Mouse (Mus musculus): ENCODE results near the gene Folr1.

The Folr1 gene

DNA sequence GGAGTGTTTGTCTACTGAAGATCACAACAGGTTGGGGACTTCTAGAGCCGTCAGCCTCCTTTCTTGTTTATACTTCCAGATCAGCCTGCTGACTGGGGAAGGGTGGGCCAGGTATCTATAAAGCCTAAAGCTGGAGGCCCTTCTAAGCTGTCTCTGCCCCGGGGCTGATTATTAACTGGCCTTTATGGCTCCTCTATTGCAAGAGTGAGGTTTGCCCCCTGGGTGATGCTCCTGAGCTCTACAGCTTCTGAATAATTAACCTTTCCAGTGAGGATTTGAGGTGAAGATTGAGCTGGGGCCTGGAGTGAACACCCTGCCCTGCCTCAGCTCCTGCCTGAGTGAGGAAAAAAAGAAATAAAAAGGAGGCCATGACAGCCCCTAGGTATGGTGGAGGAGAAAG is at the start of gene Folr1:
Gene Folr1 (minus strand): TSS at position 160 of the 400 bp plus-strand sequence.
- DNase-seq, result no peak

DNA sequence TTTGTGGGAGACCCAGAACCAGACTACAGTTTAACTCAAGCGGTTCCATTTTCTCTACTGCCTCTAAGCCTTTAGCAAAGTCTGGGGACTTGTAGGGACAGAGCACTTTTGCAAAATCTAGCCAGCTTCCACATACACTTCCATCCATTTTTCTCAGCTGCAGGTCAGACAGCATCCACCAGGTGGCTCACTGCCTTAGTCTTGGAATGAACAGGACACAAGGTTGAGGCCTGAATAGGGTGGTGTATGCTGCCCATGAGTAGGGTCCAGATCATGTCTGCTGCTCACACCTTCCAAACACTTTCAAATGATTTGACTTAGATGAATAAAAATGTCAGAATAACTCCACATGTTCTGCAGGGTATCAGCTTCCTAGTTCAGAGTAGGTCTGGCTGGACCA is 47.5 kb upstream of the Folr1 start:
- DNase-seq, result peak; percentile 66 to 76

DNA sequence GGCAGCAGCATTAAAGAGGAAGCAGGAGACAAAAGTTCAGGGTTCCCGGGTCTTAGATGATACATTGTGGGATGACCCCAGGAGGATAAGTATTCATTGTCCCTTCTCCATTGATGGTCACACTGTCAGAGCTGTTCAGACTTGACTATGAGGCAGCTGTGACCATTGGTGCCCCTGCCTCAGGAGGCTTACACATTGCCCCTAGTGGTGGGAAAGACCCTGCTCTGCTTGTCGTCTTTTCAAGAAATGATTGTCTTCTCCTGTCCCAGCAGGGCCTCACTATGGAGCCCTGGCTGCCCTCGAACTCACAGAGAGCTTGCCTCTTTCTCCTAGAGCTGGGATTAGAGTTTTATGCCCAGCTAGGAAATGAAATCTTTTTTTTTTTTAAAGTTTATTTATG is 41.4 kb upstream of the Folr1 start:
- no peak for DNase-seq

DNA sequence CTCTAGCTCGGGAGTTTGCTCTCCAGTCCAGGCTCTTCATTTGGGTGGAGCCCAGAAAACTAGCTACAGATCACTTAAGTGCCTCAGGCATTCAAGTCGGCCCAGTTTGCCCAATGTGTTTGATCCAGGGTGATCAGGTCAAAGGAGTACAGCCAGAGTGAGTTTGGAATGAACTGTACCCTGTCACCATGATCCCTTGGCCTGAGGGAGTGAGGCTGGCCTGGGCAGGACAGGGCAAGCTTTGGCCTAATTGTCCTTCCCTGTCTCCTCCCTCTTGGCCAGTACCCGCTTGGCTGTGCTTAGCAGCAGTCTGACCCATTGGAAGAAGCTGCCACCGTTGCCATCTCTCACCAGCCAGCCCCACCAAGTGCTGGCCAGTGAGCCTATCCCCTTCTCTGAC is 39.5 kb upstream of the Folr1 start:
- DNase-seq, result no peak

DNA sequence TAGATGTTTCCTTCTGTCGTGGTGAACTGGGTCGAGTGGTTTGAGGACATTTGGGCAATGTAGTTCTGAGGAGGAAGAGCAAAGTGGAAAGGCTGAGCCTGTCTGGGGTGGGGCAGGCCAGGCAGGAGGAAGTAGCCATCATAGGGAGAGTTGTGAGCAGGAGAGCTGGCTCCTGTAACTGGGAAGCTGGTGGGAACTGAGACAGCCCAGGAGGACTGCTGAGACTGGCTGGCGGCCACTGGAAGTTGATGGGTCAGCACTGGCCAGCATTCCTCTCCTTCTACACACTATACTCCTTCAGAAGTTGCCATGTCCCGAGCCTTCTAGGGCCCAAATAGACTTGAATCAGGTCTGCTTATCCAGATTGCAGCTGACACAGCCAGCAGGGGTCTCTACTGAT is 37.8 kb upstream of the Folr1 start:
- DNase-seq, result no peak

DNA sequence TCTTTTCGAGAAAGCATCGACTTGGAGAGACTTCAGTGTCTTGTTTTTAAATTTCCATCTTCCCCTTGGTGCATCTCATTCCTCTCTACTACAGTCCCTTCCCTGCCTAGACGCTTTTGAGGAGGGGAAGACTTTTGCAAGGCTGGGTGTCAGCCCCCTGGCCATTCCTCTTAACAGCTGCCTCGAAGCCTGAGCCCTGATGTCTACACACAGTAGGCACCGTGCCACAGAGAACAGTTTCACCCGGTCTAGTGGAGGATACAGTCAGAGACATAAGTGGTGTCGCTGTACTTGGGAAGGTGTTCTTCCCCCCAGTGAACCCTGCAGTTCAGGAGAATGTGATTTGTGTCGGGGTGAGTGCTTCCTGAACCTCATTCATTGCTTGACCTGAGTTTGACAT is 36.1 kb upstream of the Folr1 start:
- no peak for DNase-seq

DNA sequence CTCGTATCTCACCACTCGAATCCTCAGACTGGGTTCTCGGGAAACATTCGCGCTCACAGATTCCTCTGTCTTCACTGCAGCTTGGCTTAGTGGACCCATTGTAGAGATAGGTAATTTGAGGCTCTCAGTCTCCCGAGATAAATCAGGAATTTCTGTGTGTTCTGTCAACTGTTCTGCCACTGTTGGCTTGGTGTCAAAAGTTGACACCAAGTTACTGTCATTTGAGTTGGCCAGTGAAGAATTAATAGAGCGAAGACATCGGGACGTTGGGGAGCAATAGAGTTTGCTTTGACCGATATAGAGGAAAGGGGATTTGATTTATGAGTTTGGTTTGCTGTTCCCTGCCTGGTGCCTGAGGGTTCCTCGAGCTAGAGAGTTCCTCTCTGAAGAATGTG is 35.7 kb upstream of the Folr1 start, which contains the start of gene Tomt:
Gene Tomt (minus strand): TSS at position 73 of the 395 bp plus-strand sequence.
- DNase-seq, result no peak

DNA sequence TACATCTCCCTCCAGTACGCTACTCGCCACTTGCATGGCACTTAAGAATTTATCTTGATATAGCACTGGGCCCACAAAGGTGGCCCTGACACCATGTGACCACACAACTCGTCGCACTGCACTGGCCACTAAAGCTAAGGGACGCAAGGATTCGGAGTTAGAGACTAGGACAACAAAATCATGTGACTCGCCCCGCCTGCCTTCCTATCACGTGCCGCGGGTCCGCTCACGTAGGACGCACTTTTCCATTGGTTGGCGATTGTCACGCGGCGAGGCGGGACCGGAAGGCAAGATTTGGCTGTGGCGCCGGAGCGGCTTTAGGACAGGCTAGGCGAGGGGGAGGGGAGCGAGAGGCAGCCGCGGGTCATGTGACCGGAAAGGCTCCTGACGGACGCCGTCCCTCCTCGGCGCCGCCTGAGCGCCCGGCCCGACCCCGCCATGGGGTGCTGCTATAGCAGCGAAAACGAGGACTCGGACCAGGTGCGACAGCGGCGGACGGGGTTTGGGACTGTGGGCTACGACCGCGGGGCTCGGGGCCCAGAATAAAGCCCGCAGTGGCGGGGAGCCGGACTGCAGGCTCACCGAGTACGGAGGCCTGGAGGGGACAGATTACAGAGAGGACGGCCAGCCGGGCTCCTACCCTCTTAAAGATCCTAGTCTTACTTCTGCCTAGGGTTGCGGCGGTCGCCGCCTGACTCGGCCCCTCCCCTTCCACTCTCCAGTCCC is 35.1 kb upstream of the Folr1 start, which contains the start of gene Lamtor1:
Gene Lamtor1 (plus strand): TSS at position 344 of the 726 bp plus-strand sequence.
- peak; percentile 99 to 100 for DNase-seq

DNA sequence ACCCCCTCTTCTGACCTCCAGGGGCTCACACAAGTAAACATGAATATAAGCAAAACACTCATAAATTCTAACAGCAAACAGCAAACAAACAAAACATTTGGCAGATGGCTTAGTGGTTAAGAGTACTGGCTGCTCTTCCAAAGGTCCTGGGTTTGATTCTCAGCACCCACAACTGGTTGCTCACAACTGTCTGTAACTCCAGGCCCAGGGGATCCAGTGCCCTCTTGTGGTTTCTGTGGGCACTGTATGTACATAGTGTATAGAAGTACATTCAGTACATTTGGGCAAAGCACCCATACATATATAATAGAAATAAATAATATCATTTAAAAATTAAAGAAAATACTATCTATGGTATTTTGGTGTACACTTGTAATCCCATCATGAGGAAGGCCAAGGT is 32.3 kb upstream of the Folr1 start:
- DNase-seq, result no peak

DNA sequence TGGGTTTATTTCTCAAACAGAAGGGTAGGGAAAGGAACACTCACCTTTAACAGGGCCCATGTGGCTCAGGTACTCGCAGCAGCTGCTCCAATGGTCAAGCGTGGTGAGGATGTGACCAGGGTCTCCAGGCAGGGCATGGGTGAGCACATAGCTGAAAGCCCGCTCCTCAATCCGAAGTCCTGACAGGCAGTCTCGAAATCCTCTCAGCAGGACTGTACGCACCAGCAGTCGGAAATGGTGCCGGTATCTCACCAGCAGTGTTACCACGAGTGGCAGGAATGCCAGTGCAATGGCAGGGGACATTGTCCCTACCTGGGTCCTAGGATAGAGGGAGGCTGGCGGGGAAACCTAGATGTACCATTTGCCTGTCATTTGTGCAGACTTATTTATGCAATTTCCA is 31.4 kb upstream of the Folr1 start:
- no peak for DNase-seq

DNA sequence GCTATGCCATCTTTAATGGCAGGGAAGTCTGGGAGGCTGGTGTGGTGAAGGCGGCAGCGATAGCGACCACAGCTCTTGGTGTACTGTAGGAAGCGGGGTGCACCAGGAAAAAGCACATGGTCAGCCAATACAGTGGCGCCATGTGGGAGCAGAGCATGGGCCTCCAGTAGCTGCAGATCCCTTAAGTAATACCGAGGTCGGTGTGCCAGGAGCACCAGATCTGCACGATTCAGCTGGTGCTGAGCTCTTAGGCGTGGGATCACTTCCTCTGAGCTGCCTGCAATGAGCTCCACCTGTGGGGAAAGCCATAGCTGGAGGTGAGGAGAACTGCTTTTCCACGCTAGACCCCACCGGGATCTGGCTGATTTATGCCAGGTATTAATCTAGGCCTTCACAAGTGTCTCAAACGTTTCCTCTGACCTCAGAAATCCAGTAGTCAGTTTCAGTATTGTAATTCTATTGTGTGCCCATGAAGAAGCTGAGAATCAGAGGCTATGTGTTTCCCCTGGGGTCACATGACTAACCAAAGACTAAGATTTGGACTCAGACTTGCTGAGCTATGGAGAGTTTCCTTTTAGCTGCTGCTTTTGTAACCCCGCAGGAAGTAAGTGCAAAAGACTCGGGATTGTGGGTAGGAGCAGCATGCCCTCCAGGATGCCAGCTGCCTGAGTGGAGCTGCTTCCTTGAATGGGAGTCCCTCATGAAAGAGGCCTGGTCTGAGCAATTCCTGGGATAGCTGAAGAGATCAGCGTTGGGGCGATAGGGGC is 29.9 kb upstream of the Folr1 start:
- DNase-seq, result no peak

DNA sequence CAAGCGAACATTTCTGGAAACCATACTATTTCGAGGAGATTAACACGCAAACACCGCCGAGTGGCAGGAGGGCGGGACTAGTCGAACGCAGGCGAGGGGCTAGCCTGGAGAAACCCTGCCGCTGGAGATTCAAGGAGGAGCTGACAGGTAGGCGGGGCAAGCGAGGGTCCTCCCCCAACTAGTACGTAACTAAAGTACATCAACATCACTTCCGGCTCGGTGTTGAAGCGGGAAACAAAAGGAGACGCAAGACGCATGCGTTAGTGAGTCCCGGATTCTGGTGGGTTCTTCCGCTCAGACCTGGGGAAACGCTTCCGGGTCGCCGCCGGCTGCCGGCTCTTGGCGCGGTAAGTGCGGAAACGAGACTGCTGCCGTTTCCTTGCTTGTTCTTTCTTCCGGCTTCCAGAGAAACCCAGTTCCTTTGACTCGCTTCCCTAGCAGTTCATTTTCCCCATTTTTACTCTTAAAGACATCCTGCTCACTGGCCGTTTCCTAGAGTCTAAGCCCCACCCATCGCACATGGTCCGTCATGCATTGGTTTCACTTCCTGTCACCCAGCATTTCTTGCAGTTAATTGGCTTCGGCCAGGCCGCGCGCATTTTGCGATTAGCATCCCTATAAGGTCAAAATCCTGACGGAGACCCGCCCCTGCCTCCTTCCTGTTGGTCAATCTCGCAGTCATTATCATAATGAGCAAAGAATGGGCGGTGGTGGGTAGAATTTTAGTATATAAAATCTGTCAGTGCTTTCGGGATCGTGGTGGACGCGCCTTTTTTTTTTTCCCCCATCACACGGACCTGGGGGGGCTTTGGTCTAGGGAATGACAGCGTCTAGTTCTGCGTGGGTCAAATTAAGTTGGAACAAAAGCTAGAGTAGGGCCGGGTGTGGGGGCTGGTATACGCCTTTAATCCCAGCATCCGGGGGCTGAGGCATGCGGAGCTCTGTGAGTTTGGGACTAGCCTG is 25.8 kb upstream of the Folr1 start:
- DNase-seq, result peak; percentile 95 to 99

DNA sequence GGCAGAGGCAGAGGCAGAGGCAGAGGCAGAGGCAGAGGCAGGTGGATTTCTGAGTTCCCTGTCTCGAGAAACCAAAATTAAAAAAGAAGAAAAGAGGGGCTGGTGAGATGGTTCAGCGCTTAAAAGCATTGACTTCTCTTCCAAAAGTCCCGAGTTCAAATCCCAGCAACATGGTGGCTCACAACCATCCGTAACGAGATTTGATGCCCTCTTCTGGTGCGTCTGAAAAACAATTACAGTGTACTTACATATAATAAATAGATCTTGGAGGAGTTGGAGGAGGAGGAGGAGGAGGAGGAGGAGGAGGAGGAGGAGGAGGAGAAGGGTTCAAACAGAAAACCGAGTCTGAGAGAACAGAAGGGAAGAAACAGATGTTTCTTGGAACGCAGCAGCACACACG is 25.1 kb upstream of the Folr1 start:
- no peak for DNase-seq

DNA sequence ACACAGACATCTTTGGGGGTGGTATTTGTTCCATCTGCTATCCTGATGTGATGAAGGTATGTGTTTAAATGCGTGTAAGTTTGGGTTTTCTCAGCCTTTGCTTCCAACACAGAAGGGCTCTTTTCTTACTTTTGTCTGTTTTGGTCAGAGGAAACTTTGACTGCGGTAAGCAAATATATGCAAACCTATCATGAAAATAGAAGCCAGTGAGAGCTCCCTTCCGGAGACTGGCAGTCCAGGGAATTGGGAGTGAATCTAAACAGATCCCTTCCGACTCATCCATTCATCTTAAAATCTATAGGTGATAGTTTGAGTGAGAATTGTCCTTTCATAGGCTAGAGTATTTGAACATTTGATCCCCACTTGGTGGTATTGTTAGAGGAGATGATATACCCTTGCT is 17.9 kb upstream of the Folr1 start:
- DNase-seq, result no peak

DNA sequence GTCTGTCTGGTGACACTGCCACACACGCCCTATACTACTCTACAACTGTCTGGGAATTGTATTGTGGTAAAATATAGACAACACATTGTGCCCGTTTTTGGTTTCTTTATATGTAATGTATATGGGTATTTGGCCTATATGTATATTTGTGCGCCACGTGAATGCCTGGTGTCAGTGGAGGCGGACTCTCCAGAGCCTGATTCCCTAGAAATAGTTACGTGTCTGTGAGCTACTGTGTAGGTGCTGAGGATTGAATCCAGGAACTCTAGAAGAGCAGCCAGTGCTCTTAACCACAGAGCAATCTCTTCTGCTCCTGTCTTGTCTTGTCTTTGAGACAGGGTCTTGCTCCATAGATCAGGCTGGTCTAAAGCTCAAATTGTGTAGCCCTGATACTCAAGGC is 15.7 kb upstream of the Folr1 start:
- DNase-seq, result no peak

DNA sequence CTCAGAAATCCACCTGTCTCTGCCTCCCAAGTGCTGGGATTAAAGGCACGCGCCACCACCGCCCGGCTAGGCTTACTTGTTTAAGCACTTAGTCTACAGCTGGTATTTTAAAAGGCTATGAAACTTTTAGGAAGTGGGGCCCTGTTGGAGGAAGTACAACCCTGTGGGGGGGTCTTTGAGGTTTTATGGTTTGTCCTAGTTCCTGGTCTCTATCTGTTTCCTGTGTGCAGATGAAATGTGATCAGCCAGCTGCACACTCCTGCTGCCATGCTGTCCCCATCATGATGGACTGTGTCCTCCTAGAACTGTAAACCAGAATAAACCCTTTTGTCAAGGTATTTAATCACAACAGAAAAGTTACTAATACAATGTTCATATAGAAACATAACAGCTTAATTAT is 13.6 kb upstream of the Folr1 start:
- DNase-seq, result no peak

DNA sequence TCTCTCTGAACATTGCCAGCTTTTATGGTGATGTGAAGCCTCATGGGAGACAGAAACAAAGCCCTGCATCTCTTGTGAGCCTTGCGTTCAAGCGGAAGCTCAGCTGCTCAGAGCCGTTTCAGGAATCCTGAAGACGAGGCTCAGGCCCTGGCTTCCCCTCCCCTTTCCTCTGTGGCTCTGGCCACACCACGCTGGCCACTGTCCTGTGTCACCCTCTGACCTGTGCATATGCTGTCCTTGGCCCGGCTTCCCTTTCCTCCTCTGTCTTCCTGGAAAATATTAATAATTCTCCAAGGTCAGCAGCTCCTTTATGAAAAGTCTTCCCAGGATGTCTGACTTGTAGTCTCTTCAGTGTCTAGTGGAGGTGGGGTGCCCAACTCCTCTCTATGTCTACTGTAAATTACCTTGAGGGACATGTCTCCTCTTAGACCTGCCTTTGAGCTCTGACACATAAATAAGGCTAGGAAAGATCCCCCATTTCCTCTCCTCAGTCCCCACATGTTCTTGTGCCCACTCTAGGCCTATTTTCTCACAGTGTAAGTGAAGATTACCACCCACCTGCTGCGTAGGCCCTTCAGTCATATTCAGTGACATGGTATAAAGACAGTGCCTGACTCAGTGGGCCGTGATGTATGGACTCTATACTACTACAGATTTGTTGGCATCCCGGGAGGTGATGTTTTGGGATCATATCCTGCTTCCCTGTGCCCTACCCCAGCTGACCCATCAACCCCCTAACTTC is 12.0 kb upstream of the Folr1 start:
- DNase-seq, result no peak

DNA sequence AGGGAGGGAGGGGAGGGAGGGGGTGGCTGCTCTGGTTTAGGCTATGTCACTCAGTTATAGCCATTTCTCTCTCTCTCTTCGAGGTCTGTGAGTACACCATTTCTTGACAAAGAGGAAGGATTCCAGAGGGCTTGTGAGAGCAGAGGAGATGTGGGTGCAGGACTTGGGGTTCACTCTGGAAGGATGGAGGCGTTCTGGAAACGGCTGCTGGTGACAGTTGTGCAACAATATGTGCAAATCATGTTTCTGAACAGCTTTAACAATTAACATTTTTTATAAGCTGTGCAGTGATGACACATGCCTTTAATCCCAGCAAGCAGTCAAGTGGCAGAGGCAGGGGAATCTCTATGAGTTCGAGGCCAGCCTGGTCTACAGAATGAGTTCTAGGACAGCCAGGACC is 10.3 kb upstream of the Folr1 start:
- no peak for DNase-seq

DNA sequence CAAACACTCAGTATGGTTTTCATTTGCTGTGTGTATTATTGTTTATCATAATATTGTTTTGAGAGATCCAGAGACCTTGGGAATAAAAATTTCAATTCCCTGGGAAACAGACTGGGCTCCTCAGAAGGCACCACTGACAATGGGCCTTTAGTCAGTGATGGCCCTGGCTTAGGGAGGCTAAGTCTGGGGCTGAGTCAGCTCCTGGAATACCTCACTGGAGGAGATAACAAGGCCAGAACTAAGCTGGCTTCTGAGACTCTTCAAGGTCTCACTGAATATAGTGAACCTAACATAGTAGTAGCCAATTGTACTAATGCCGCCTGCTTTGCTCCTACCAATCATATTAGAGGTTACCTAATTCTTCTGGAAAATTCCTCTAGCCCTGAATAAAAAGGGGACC is 5.4 kb upstream of the Folr1 start:
- DNase-seq, result no peak

DNA sequence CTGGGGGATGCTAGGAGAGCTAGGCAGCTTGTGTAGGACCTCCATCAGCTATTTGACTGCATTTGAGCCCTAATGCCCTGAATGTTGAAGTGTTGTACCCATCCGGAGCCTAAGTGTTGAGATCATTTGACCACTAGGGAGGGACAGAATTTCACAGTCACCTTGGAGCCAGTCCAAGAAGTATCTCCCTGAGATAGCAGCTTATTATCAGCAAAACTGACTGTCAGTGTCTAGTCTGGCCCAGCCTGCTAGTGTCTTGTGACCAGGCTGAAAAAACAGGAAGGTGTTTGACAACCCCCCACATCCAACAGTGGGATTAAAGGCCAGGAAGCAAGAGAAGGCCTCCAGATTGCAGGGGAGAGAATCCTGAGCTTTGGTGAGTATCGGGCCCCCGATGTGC is 708 bp upstream of the Folr1 start:
- no peak for DNase-seq

DNA sequence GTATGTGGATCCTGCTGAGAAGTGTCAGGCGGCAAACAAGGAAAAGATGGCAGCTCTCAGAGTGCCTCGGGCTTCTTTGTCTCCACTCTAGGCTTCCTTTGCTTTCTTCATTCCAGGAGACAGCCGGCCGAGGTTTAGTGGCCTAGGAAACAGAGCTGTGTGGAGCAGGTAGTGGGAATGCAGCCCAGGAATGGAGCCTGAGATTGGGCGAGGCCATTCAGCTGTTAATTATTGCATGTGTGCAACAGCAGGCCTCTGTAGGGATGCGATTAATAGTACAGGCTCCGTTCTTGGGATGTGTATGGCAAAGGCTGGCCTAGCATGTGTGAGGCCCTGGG is 1.5 kb downstream of the Folr1 start:
- DNase-seq, result no peak

All from cerebellum, adult 18-20 months (tissue).